Mouse (Mus musculus): ENCODE measurements around the gene Ptprk. TPM values are rescaled to one million over a fixed set of nuclear protein-coding genes. Genes with fewer than 3 reads are reported as not detected.

The Ptprk gene
- polyA plus RNA-seq, 1 experiment from 2014 or later = 22.3 TPM

GRCm38 (mm10) chr10:28588401-28588800, 513.8 kb downstream of the Ptprk start:
- no peak overlapping the region for H3K4me2 ChIP-seq (replicated peaks)
- H3K9ac ChIP-seq (replicated peaks) = no peak overlapping the region
- 0 out of 2 replicates have a peak, but pooled peaks cover 3% of the 10 kb centered on the region for H3K36me3 ChIP-seq
- no peaks in the 10 kb centered on the region for H3K9me3 ChIP-seq
- H3K27ac ChIP-seq = no peak overlapping the region
- ATAC-seq = no peak
- H3K27me3 ChIP-seq = no peaks in the 10 kb centered on the region
- WGBS = 94% methylated on average over 4 of the region's 4 CpGs
- no peak overlapping the region for H3K4me3 ChIP-seq (replicated peaks)
- no peaks in the 10 kb centered on the region for H3K4me1 ChIP-seq (replicated peaks)

GRCm38 (mm10) chr10:28590822-28591221, 516.2 kb downstream of the Ptprk start:
- no peak for ATAC-seq
- Histone ChIP-seq H3K27ac (no peak overlapping the region), H3K9ac (replicated peaks) (no peak overlapping the region), H3K4me1 (replicated peaks) (no peaks in the 10 kb centered on the region), H3K4me3 (replicated peaks) (no peak overlapping the region), H3K36me3 (0 out of 2 replicates have a peak, but pooled peaks cover 3% of the 10 kb centered on the region), H3K4me2 (replicated peaks) (no peak overlapping the region), H3K27me3 (no peaks in the 10 kb centered on the region), H3K9me3 (no peaks in the 10 kb centered on the region)
- 87% methylated on average over 3 of the region's 3 CpGs for WGBS

GRCm38 (mm10) chr10:28593566-28594292, 519.1 kb downstream of the Ptprk start:
- Histone ChIP-seq H3K9ac (replicated peaks) (no peak overlapping the region), H3K9me3 (no peaks in the 10 kb centered on the region), H3K4me2 (replicated peaks) (no peak overlapping the region), H3K36me3 (0 out of 2 replicates have a peak, but pooled peaks cover 3% of the 10 kb centered on the region), H3K27ac (no peak overlapping the region), H3K4me3 (replicated peaks) (no peak overlapping the region), H3K27me3 (no peaks in the 10 kb centered on the region), H3K4me1 (replicated peaks) (no peaks in the 10 kb centered on the region)
- 81% methylated on average over 4 of the region's 4 CpGs for WGBS
- no peak for ATAC-seq

- Histone ChIP-seq H3K4me1 (replicated peaks) (no peaks in the 10 kb centered on the region), H3K4me3 (replicated peaks) (no peak overlapping the region), H3K9ac (replicated peaks) (no peak overlapping the region), H3K27me3 (no peaks in the 10 kb centered on the region), H3K27ac (no peak overlapping the region), H3K9me3 (no peaks in the 10 kb centered on the region), H3K4me2 (replicated peaks) (no peak overlapping the region), H3K36me3 (0 out of 2 replicates have a peak, but pooled peaks cover 3% of the 10 kb centered on the region)
- 93% methylated on average over 3 of the region's 3 CpGs for WGBS
- no peak for ATAC-seq
Measured at GRCm38 (mm10) chr10:28596897-28597296, 522.3 kb downstream of the Ptprk start.

GRCm38 (mm10) chr10:28609136-28609535, 534.5 kb downstream of the Ptprk start:
- H3K9ac ChIP-seq (replicated peaks) = no peak overlapping the region
- 84% methylated on average over 3 of the region's 3 CpGs for WGBS
- no peak overlapping the region for H3K4me2 ChIP-seq (replicated peaks)
- H3K4me1 ChIP-seq (replicated peaks) = no peaks in the 10 kb centered on the region
- no peaks in the 10 kb centered on the region for H3K9me3 ChIP-seq
- H3K36me3 ChIP-seq = no peaks in the 10 kb centered on the region
- no peak overlapping the region for H3K4me3 ChIP-seq (replicated peaks)
- H3K27me3 ChIP-seq = no peaks in the 10 kb centered on the region
- no peak for ATAC-seq
- H3K27ac ChIP-seq = no peak overlapping the region

DNA sequence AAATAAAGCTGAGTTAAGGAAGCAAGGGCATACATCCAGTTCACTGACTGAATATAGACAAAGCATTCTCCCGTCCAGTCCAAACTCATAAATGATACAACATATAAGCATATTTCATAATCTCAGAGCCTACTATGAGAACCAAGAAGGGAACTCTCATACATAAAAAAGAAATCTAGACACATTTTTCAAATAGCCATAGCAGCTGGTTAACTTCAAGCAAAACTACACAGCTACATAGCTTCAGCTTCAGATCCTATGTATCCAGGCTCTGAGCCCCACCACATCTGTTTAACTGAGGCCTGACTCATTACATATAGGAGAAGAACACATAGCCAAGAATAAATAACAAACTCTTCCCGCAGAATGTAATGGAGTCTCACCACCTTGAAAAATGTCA, 539.8 kb downstream of the Ptprk start:
- H3K4me2 ChIP-seq (replicated peaks) = no peak overlapping the region
- H3K9ac ChIP-seq (replicated peaks) = no peak overlapping the region
- 96% methylated on average over 2 of the region's 2 CpGs for WGBS
- H3K4me3 ChIP-seq (replicated peaks) = no peak overlapping the region
- no peaks in the 10 kb centered on the region for H3K9me3 ChIP-seq
- H3K27me3 ChIP-seq = no peaks in the 10 kb centered on the region
- H3K36me3 ChIP-seq = no peaks in the 10 kb centered on the region
- H3K27ac ChIP-seq = no peak overlapping the region
- no peaks in the 10 kb centered on the region for H3K4me1 ChIP-seq (replicated peaks)
- ATAC-seq = no peak

DNA sequence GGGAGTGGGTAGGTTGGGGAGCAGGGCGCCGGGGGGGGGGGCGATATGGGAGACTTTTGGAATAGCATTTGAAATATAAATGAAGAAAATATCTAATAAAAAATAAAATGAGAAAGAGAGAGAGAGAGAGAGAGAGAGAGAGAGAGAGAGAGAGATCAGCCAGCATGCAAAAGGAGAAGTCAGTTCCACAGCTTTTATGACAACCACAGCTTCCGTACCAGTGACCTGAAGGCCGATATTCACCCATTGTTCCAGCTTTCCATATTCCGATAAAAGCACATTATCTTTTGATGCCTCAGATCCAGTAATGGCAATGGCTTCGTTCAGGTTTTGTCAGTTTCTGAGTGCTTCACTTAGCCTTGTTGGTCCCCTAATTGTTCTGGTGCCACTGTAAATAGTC, 542.6 kb downstream of the Ptprk start:
- ATAC-seq = no peak
- no peak overlapping the region for H3K4me3 ChIP-seq (replicated peaks)
- 92% methylated on average over 7 of the region's 7 CpGs for WGBS
- H3K9ac ChIP-seq (replicated peaks) = no peak overlapping the region
- no peaks in the 10 kb centered on the region for H3K36me3 ChIP-seq
- no peaks in the 10 kb centered on the region for H3K27me3 ChIP-seq
- H3K9me3 ChIP-seq = no peaks in the 10 kb centered on the region
- no peaks in the 10 kb centered on the region for H3K4me1 ChIP-seq (replicated peaks)
- no peak overlapping the region for H3K27ac ChIP-seq
- H3K4me2 ChIP-seq (replicated peaks) = no peak overlapping the region

DNA sequence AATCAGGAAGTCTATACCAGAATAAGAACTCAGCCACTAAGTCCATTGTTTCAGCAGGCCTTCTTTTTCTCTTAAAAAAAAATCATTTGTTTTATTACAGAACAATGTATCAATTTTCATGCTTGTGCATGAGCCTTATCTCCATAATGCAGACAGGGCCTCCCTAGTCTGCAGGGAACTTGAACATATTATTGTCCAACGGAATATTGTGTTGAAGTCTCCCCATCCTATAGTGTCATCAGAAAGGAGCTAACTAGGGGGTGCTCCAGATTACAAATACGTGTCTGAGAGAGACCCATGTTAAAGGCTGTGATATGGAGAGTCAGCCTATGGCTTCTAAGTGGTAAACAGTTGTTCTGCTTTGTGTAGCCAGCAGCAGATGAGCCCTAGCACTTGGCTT, 543.4 kb downstream of the Ptprk start:
- Histone ChIP-seq H3K27ac (no peak overlapping the region), H3K9ac (replicated peaks) (no peak overlapping the region), H3K4me1 (replicated peaks) (no peaks in the 10 kb centered on the region), H3K4me3 (replicated peaks) (no peak overlapping the region), H3K36me3 (no peaks in the 10 kb centered on the region), H3K9me3 (no peaks in the 10 kb centered on the region), H3K4me2 (replicated peaks) (no peak overlapping the region), H3K27me3 (no peaks in the 10 kb centered on the region)
- 79% methylated on average over 2 of the region's 2 CpGs for WGBS
- no peak for ATAC-seq

DNA sequence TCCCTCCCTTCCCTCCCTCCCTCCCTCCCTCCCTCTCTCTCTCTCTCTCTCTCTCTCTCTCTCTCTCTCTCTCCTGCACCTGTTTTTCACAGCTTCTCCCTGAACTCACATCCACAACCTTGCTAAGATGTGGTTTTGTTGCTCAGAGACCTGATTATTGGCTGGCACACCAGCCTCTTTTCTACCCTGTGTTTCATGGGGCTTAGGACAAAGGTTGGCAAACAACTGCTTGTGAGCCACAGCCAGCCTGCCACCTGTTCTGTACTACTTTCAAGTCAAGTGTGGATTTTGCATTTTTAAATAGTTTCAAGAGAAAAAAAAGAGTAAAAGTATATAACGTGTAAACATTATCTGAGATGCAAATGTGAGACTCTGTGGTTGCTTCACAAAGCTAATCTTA, 544.8 kb downstream of the Ptprk start:
- H3K4me2 ChIP-seq (replicated peaks) = no peak overlapping the region
- H3K9ac ChIP-seq (replicated peaks) = no peak overlapping the region
- no peak for ATAC-seq
- H3K9me3 ChIP-seq = no peaks in the 10 kb centered on the region
- H3K27ac ChIP-seq = no peak overlapping the region
- H3K36me3 ChIP-seq = no peaks in the 10 kb centered on the region
- no peak overlapping the region for H3K4me3 ChIP-seq (replicated peaks)
- no peaks in the 10 kb centered on the region for H3K4me1 ChIP-seq (replicated peaks)
- WGBS = 80% methylated on average over 1 of the region's 1 CpGs
- no peaks in the 10 kb centered on the region for H3K27me3 ChIP-seq

DNA sequence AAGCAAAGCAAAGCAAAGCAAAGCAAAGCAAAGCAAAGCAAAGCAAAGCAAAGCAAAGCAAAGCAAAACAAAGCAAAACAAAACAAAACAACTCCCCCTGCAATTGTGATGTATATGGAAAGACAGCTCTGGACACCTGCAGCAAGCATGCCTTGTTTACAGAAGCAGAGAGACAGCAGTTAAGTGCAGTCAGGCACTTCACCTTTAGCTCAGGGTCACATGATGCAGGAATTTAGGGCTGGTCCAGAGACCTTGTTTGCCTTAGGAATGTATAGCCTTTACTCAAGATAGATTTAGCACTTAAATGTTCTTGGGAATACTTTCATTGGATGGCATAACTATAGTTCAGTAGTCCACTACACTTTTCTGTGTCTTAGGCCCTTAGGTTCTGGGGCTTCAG, 561.5 kb downstream of the Ptprk start:
- Histone ChIP-seq H3K9ac (replicated peaks) (no peak overlapping the region), H3K9me3 (no peaks in the 10 kb centered on the region), H3K27ac (no peak overlapping the region), H3K27me3 (no peaks in the 10 kb centered on the region), H3K36me3 (no peaks in the 10 kb centered on the region), H3K4me3 (replicated peaks) (no peak overlapping the region), H3K4me2 (replicated peaks) (no peak overlapping the region), H3K4me1 (replicated peaks) (no peaks in the 10 kb centered on the region)
- no peak for ATAC-seq

DNA sequence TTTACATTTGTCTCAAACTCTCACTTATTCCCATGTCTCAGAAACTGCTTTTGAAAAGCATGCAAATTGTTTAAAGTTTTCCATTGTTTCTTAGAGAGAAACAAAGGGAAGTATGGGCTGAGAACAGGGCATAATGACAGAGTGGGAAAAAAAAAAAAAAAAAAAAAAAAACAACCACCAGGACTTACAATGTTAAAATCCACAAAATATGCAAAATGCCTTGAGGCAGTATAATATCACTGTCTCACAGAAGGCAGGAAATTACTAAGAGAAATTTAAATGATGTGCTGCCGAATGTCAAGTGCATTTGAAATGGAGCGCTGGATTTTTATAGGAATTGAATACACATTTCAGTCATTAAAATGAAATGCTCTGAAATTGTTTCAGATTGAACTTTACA, 567.3 kb downstream of the Ptprk start:
- no peak overlapping the region for H3K4me3 ChIP-seq (replicated peaks)
- H3K4me2 ChIP-seq (replicated peaks) = no peak overlapping the region
- WGBS = 87% methylated on average over 2 of the region's 2 CpGs
- H3K4me1 ChIP-seq (replicated peaks) = no peaks in the 10 kb centered on the region
- H3K27me3 ChIP-seq = no peaks in the 10 kb centered on the region
- no peak overlapping the region for H3K9ac ChIP-seq (replicated peaks)
- H3K9me3 ChIP-seq = no peaks in the 10 kb centered on the region
- no peaks in the 10 kb centered on the region for H3K36me3 ChIP-seq
- no peak overlapping the region for H3K27ac ChIP-seq
- no peak for ATAC-seq
